Mouse (Mus musculus) right cerebral cortex, postnatal 25 days (tissue): ENCODE data around the gene Tfap2e.
A peak's percentile ranks its signal among the peaks of the same experiment; 100 is the strongest.

Experiments
- DNase-seq: peaks from one replicate; pipeline ENCODE4 v3.0.0; 2022

Gene Tfap2e

GRCm38 (mm10) chr4:126696908-126697307 is 39.1 kb downstream of the Tfap2e start:
- no peak for DNase-seq

- DNase-seq, result no peak
Observed at GRCm38 (mm10) chr4:126693021-126693420, 43.0 kb downstream of the Tfap2e start.

DNA sequence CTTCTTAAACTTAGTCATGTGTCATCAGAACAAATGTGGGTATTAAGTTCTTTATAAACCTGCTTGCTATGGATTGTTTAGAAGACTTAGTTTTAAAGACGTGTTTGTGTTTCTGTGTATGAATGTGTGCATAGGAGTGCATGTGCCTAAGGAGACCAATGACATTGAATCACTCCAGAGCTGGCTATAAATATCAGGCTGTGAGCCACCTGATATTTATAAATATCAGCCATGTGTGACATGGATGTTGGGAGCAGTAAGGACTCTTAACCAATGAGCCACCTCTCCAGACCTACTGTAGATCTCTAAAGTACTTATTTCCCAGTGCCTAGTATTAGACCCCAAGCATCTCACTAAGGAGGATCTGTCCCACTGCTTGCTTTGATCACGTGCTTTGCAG is 46.6 kb downstream of the Tfap2e start:
- no peak for DNase-seq

DNA sequence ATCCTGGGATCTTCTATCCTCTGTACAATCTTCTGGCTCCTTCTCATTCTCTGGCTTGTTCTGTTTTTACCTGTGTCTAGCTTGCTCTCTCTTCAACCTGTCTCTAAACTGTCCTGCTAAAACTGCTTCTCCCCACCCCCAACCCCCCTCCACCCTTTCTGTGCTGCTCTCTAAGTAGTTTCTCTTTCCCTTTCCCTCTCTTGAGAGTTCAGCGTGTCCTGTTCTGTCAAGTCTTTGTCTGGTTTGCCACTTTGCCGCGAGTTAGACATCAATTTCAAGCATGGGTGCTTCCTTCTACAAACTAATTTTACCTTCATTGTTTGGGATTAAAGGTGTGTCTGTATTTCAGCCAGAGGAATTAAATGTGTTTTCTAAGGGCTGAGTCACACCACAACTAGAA is 53.0 kb downstream of the Tfap2e start:
- DNase-seq, result no peak

GRCm38 (mm10) chr4:126682298-126682697 is 53.7 kb downstream of the Tfap2e start:
- DNase-seq, result no peak

- peak; percentile 98 for DNase-seq
Observed at GRCm38 (mm10) chr4:126677054-126678003, 58.7 kb downstream of the Tfap2e start, which contains the start of gene Psmb2. Gene Psmb2, plus strand, starts transcription at chr4:126677630.

DNA sequence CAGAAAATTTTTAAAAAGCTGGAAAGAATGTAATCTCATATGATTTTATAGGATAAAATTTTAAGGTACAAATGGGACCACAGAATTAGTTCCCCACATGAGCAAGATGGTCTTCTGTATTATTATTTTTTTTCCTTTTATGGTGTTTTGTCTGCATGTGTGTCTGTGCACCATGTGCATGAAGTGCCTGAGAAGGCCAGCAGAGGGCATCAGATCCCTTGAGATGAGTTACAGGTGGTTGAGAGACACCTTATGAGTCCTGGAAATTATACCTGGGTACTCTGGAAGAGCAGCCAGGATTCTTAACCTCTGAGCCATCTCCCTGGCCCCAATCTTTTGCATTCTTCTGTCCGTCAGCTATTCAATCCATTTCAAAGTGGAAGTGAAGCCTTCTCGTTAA is 69.0 kb downstream of the Tfap2e start:
- no peak for DNase-seq
